12 mouse cellular contexts compared by ENCODE assay signal in the genomic region with DNA sequence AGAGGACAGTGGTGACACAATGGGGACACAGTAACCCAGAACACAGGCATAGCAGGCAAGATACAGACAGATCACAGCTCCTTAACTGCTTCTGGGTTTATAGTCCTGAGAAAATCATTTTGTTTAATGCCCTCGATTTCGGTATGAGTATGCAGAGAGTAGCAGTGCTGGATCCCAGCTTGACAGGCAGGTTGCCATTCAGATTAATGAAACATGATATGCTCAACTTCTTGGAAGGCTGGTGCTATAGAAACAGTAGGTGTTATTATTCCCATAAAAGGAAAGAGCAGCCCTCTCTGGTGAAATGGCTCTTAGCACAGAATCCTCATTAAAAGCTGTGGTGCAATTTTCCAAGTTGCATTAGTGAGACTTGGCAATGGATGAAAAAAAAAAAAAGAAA.
DNase-seq lines count a peak whose midpoint lies in the region; ATAC-seq lines count a peak whose summit lies in the region.
"Had no signal": no experiment of that assay in that cellular context is flagged by ENCODE, and none has a peak within 500 bp of the region (broad histone marks: within the 10 kb centered on the region; RNA-seq: fewer than 3 reads in every experiment).

No protein-coding gene starts in this region.

- peak overlapping the region; percentile 26; the same call in 1 of the 2 replicates for H3K4me2 ChIP-seq in heart, embryonic 14.5 days (ENCODE audit: low read length)
- H3K4me2 ChIP-seq: liver, embryonic 15.5 days had no signal

- intact Hi-C loops in heart, postnatal 14 days (cut with DNase I): loop anchor here (2.0 to 5.0 kb wide), 2 partner anchors 28 to 121 kb away; no protein-coding TSS in a partner anchor

- no peaks in the 10 kb centered on the region for H3K36me3 ChIP-seq in heart, embryonic 14.5 days (ENCODE audit: control insufficient read depth, insufficient read depth, low read length)
- H3K36me3 ChIP-seq in forebrain, embryonic 10.5 days (replicated peaks): peaks cover 8% of the 10 kb centered on the region
- peaks cover 50% of the 10 kb centered on the region for H3K36me3 ChIP-seq in limb, embryonic 10.5 days
- H3K36me3 ChIP-seq: liver, embryonic 15.5 days had no signal

- H3K9ac ChIP-seq in heart, embryonic 14.5 days (ENCODE audit: low read length): 0 out of 2 replicates have a peak overlapping the region, but pooled peaks have one; percentile 45
- H3K9ac ChIP-seq: liver, embryonic 15.5 days had no signal

- H3K27me3 ChIP-seq in heart, embryonic 14.5 days (ENCODE audit: control insufficient read depth, insufficient read depth, low read length): no peaks in the 10 kb centered on the region
- H3K27me3 ChIP-seq in forebrain, embryonic 10.5 days (ENCODE audit: poor library complexity, severe bottlenecking): no peaks in the 10 kb centered on the region
- H3K27me3 ChIP-seq in limb, embryonic 10.5 days (ENCODE audit: low read depth, poor library complexity, severe bottlenecking): no peaks in the 10 kb centered on the region
- H3K27me3 ChIP-seq: CH12.LX; liver, embryonic 15.5 days had no signal

- H3K9me3 ChIP-seq in heart, embryonic 14.5 days (ENCODE audit: control insufficient read depth, low read length): no peaks in the 10 kb centered on the region
- peaks cover 4% of the 10 kb centered on the region; the same call in 1 of the 2 replicates for H3K9me3 ChIP-seq in forebrain, embryonic 10.5 days
- H3K9me3 ChIP-seq in limb, embryonic 10.5 days (replicated peaks): no peaks in the 10 kb centered on the region
- H3K9me3 ChIP-seq: liver, embryonic 15.5 days had no signal

- no peak for ATAC-seq in heart, embryonic 14.5 days (ENCODE audit: insufficient number of reproducible peaks, insufficient read depth, low FRiP score, low read depth)

- peak overlapping the region; percentile 84 to 86 for H3K27ac ChIP-seq in heart, embryonic 14.5 days (replicated peaks in 1 of 2; ENCODE audit: control insufficient read depth in 1 of 2, insufficient read depth in 1 of 2, low read depth in 2 of 2, low read length in 2 of 2)
- peak overlapping the region; percentile 65 for H3K27ac ChIP-seq in forebrain, embryonic 10.5 days
- H3K27ac ChIP-seq in limb, embryonic 10.5 days: peak overlapping the region; percentile 71; the same call in 1 of the 2 replicates
- H3K27ac ChIP-seq: liver, embryonic 15.5 days had no signal

- DNase-seq in heart, postnatal 14 days: no peak
- peak; percentile 37 for DNase-seq in NIH3T3 (ENCODE audit: low read depth)
- no peak for DNase-seq in forebrain, embryonic 10.5 days (ENCODE audit: extremely low spot score, low spot score)
- no peak for DNase-seq in limb, embryonic 10.5 days (ENCODE audit: low spot score)
- DNase-seq in T-cell, adult 2 months (ENCODE audit: low spot score): no peak
- no peak for DNase-seq in adrenal gland, adult 2 months
- DNase-seq in natural killer cell, adult 2 months (ENCODE audit: low spot score in 2 of 2): no peak
- DNase-seq: cerebellum, postnatal 36 days; layer of hippocampus, adult 9-11 months had no signal

- WGBS in heart, embryonic 14.5 days: 39% methylated on average over 2 of the region's 2 CpGs
- WGBS in forebrain, embryonic 10.5 days: 60% methylated on average over 2 of the region's 2 CpGs
- 80% methylated on average over 2 of the region's 2 CpGs for WGBS in limb, embryonic 10.5 days

- H3K4me1 ChIP-seq in heart, embryonic 14.5 days (ENCODE audit: control insufficient read depth in 2 of 2, insufficient read depth in 2 of 2, low read length in 2 of 2): peaks cover 29 to 52% of the 10 kb centered on the region in 2 experiments
- H3K4me1 ChIP-seq in forebrain, embryonic 10.5 days: peaks cover 40% of the 10 kb centered on the region
- peaks cover 26% of the 10 kb centered on the region for H3K4me1 ChIP-seq in limb, embryonic 10.5 days
- H3K4me1 ChIP-seq: liver, embryonic 15.5 days had no signal

- H3K4me3 ChIP-seq in heart, embryonic 14.5 days (ENCODE audit: control insufficient read depth in 1 of 2, insufficient read depth in 1 of 2, low read depth in 1 of 2, low read length in 2 of 2): no peak overlapping the region
- H3K4me3 ChIP-seq in forebrain, embryonic 10.5 days: no peak overlapping the region
- H3K4me3 ChIP-seq in limb, embryonic 10.5 days: no peak overlapping the region
- H3K4me3 ChIP-seq: liver, embryonic 15.5 days had no signal
